Mouse (Mus musculus) intestine, embryonic 15.5 days (tissue): ENCODE measurements around the gene Tsc2. TPM values are rescaled to one million over a fixed set of nuclear protein-coding genes. Genes with fewer than 3 reads are reported as not detected.
A peak's percentile ranks its signal among the peaks of the same experiment; 100 is the strongest.

Source experiments
- ATAC-seq: fragments of 200-750 bp; cut with Nextera tagmentation; 2 replicates; pipeline ENCODE4 v1.8.0; 2017; ENCODE audit warnings: moderate TSS enrichment, moderate library complexity
- H3K27ac ChIP-seq: fragments of 300-500 bp; sonication (generic); 2 replicates; pipeline ENCODE4 v1.5.1; 2015; ENCODE audit warnings: mild to moderate bottlenecking, inconsistent platforms
- H3K27me3 ChIP-seq: fragments of 300-500 bp; sonication (generic); replicated peaks from 2 replicates; pipeline ENCODE4 v1.6.1; 2015; ENCODE audit warnings: inconsistent platforms
- H3K36me3 ChIP-seq: fragments of 300-500 bp; sonication (generic); 2 replicates; pipeline ENCODE4 v1.6.1; 2015; ENCODE audit warnings: inconsistent platforms
- H3K4me1 ChIP-seq: fragments of 300-500 bp; sonication (generic); replicated peaks from 2 replicates; pipeline ENCODE4 v1.6.1; 2015; ENCODE audit warnings: inconsistent platforms
- H3K4me2 ChIP-seq: fragments of 300-500 bp; sonication (generic); replicated peaks from 2 replicates; pipeline ENCODE4 v1.6.1; 2015; ENCODE audit warnings: mild to moderate bottlenecking, inconsistent platforms
- H3K4me3 ChIP-seq: fragments of 300-500 bp; sonication (generic); replicated peaks from 2 replicates; pipeline ENCODE4 v1.5.1; 2015; ENCODE audit warnings: inconsistent platforms
- H3K9ac ChIP-seq: fragments of 300-500 bp; sonication (generic); 2 replicates; pipeline ENCODE4 v1.6.1; 2015; ENCODE audit warnings: inconsistent platforms
- H3K9me3 ChIP-seq: fragments of 300-500 bp; sonication (generic); 2 replicates; pipeline ENCODE4 v1.6.1; 2016; ENCODE audit warnings: inconsistent platforms
- WGBS: fragments of 180-500 bp; shearing (Covaris S2); methylation state at CpG from one replicate; pipeline ENCODE4 v1.1.7; 2015; 5-methylcytosine and 5-hydroxymethylcytosine counted together
- polyA plus RNA-seq: library from polyadenylated mRNA; unstranded; fragments of >200 nt; fragmentation: Nextera tagmentation; extraction: Ambion mirVana; gene quantifications from 2 replicates; pipeline ENCODE4 v1.2.1, GENCODE M21; 2015

Gene Tsc2
- polyA plus RNA-seq, 1 experiment from 2014 or later: 41.0 TPM

GRCm38 (mm10) chr17:24635024-24635423 lies 2.6 kb upstream of the Tsc2 start:
- H3K9me3 ChIP-seq: no peaks in the 10 kb centered on the region
- 86% methylated on average over 4 of the region's 4 CpGs for WGBS
- H3K4me1 ChIP-seq: peaks cover 31% of the 10 kb centered on the region
- H3K4me3 ChIP-seq: no peak overlapping the region
- peaks cover 2% of the 10 kb centered on the region; the same call in 1 of the 2 replicates for H3K36me3 ChIP-seq
- no peak overlapping the region for H3K4me2 ChIP-seq
- H3K27me3 ChIP-seq: no peaks in the 10 kb centered on the region
- no peak overlapping the region for H3K27ac ChIP-seq
- no peak overlapping the region for H3K9ac ChIP-seq
- no peak for ATAC-seq

DNA sequence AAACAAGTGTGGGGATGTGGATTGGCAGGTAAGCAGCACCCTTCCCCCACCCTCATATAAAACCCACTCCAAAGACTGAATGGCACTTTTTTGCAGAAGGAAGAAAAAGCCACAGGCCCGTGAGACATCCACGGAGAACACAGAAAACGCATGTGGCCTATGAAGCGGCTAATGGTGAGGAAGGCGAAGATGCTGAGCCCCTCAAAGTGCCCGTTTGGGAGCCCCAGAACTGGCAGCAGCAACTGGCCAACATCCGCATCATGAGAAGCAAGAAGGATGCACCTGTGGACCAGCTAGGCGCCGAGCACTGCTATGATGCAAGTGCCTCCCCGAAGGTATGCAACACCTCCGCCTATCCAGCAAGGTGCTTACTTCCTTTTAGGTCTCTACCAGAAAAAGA lies 1.4 kb upstream of the Tsc2 start:
- peak overlapping the region; percentile 92; the same call in 1 of the 2 replicates for H3K27ac ChIP-seq
- no peak overlapping the region for H3K4me2 ChIP-seq
- peaks cover 22% of the 10 kb centered on the region for H3K4me1 ChIP-seq
- H3K9ac ChIP-seq: no peak overlapping the region
- H3K4me3 ChIP-seq: no peak overlapping the region
- no peaks in the 10 kb centered on the region for H3K27me3 ChIP-seq
- H3K9me3 ChIP-seq: no peaks in the 10 kb centered on the region
- 96% methylated on average over 11 of the region's 11 CpGs for WGBS
- ATAC-seq: no peak
- peaks cover 5% of the 10 kb centered on the region; the same call in 1 of the 2 replicates for H3K36me3 ChIP-seq

- H3K4me3 ChIP-seq: peak overlapping the region; percentile 71
- peaks cover 5% of the 10 kb centered on the region; the same call in 1 of the 2 replicates for H3K36me3 ChIP-seq
- no peaks in the 10 kb centered on the region for H3K9me3 ChIP-seq
- H3K4me2 ChIP-seq: peak overlapping the region; percentile 79
- WGBS: 9% methylated on average over 22 of the region's 22 CpGs
- no peaks in the 10 kb centered on the region for H3K27me3 ChIP-seq
- peak overlapping the region; percentile 81 for H3K9ac ChIP-seq
- ATAC-seq: peak; percentile 66
- peak overlapping the region; percentile 92 for H3K27ac ChIP-seq
- peaks cover 22% of the 10 kb centered on the region for H3K4me1 ChIP-seq
Measured at GRCm38 (mm10) chr17:24632813-24633449, 501 bp upstream of the Tsc2 start.

GRCm38 (mm10) chr17:24630072-24630471 lies 2.4 kb downstream of the Tsc2 start:
- Histone ChIP-seq H3K27ac (no peak overlapping the region), H3K4me2 (no peak overlapping the region), H3K4me3 (no peak overlapping the region), H3K27me3 (no peaks in the 10 kb centered on the region), H3K9me3 (no peaks in the 10 kb centered on the region), H3K36me3 (peaks cover 14% of the 10 kb centered on the region), H3K9ac (no peak overlapping the region), H3K4me1 (peaks cover 21% of the 10 kb centered on the region)
- no peak for ATAC-seq
- WGBS: 89% methylated on average over 14 of the region's 14 CpGs

DNA sequence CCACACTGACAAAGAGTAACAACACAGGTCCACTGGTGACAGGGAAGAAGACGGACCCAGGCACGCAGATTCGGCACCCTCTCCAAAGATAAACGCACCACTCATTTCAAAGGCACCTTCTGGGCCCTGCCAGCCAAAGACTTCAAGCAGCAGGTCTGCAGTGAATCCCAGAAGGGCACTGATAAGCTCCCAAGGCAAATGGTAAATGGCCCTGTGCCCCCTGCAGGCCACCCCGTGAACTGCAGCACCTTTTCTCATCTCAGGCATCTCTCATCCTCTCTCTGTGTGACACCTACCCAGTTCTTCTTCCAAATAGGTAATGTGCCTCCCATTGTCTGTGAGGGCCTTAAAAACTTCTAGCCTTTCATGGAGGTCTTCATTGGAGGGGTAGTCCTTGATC lies 3.8 kb downstream of the Tsc2 start:
- 43% methylated on average over 5 of the region's 5 CpGs for WGBS

DNA sequence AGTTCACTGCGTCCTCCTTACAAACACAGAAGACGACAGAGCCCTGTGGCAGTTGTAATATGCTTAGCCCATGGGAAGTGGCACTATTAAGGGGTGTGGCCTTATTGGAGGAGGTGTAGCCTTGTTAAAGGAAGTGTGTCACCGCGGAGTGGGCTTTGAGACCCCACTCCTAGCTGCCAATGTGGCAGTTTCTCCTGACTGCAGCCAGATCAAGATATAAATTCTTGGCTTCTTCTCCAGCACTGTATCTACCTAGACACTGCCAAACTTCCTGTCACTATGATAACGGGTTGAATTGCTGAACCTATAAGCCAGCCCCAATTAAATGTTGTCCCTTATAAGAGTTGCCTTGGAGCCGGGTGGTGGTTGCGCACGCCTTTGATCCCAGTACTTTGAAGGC lies 7.0 kb downstream of the Tsc2 start:
- Histone ChIP-seq H3K27ac (no peak overlapping the region), H3K9ac (no peak overlapping the region), H3K27me3 (no peaks in the 10 kb centered on the region), H3K4me2 (no peak overlapping the region), H3K4me3 (no peak overlapping the region), H3K36me3 (peaks cover 43% of the 10 kb centered on the region), H3K4me1 (no peaks in the 10 kb centered on the region), H3K9me3 (no peaks in the 10 kb centered on the region)
- no peak for ATAC-seq
- WGBS: 92% methylated on average over 8 of the region's 8 CpGs

More for the DNA sequence above, 3.8 kb downstream of the Tsc2 start:
- ATAC-seq: no peak
- Histone ChIP-seq H3K27me3 (no peaks in the 10 kb centered on the region), H3K27ac (no peak overlapping the region), H3K4me2 (no peak overlapping the region), H3K9me3 (no peaks in the 10 kb centered on the region), H3K36me3 (peaks cover 23% of the 10 kb centered on the region), H3K9ac (no peak overlapping the region), H3K4me3 (no peak overlapping the region), H3K4me1 (peaks cover 14% of the 10 kb centered on the region)

GRCm38 (mm10) chr17:24617561-24618194 lies 14.8 kb downstream of the Tsc2 start:
- 83% methylated on average over 14 of the region's 14 CpGs for WGBS
- no peaks in the 10 kb centered on the region for H3K27me3 ChIP-seq
- H3K4me3 ChIP-seq: no peak overlapping the region
- peaks cover 54% of the 10 kb centered on the region for H3K36me3 ChIP-seq
- no peaks in the 10 kb centered on the region for H3K4me1 ChIP-seq
- H3K9me3 ChIP-seq: no peaks in the 10 kb centered on the region
- H3K27ac ChIP-seq: no peak overlapping the region
- ATAC-seq: peak; percentile 47; the same call in 1 of the 2 replicates
- no peak overlapping the region for H3K4me2 ChIP-seq
- H3K9ac ChIP-seq: no peak overlapping the region

GRCm38 (mm10) chr17:24610711-24611110 lies 21.7 kb downstream of the Tsc2 start:
- WGBS: 69% methylated on average over 2 of the region's 2 CpGs
- Histone ChIP-seq H3K4me3 (no peak overlapping the region), H3K9ac (no peak overlapping the region), H3K9me3 (no peaks in the 10 kb centered on the region), H3K4me1 (no peaks in the 10 kb centered on the region), H3K27ac (no peak overlapping the region), H3K27me3 (no peaks in the 10 kb centered on the region), H3K4me2 (no peak overlapping the region), H3K36me3 (peaks cover 37% of the 10 kb centered on the region)
- ATAC-seq: no peak

- Histone ChIP-seq H3K9me3 (no peaks in the 10 kb centered on the region), H3K27ac (no peak overlapping the region), H3K9ac (no peak overlapping the region), H3K4me1 (no peaks in the 10 kb centered on the region), H3K4me3 (no peak overlapping the region), H3K27me3 (no peaks in the 10 kb centered on the region), H3K4me2 (no peak overlapping the region), H3K36me3 (peaks cover 18% of the 10 kb centered on the region)
- 94% methylated on average over 8 of the region's 8 CpGs for WGBS
- no peak for ATAC-seq
Measured at GRCm38 (mm10) chr17:24608874-24609273, 23.6 kb downstream of the Tsc2 start.

DNA sequence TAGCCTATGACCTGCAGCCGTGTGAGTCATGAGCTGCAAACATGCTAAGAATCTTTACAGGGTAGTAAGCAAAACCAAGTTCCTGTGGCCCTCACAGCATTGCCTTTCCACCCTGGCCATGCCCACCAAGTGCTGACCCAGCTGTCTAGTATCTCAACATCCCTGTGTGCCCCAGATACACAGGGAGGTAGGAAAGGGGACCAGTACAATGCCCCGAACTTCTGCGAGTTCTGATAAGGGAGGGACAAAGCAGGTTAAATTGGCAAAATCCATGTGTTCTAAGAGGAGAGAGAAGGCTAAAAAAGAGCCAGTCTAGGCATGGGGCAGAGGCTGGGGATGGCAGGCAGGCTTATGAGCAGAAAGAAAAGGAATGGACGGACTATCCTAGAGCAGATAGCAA lies 24.1 kb downstream of the Tsc2 start:
- H3K4me2 ChIP-seq: no peak overlapping the region
- no peak overlapping the region for H3K4me3 ChIP-seq
- no peak overlapping the region for H3K9ac ChIP-seq
- H3K27me3 ChIP-seq: no peaks in the 10 kb centered on the region
- peaks cover 14% of the 10 kb centered on the region for H3K36me3 ChIP-seq
- 93% methylated on average over 4 of the region's 4 CpGs for WGBS
- no peak overlapping the region for H3K27ac ChIP-seq
- no peaks in the 10 kb centered on the region for H3K4me1 ChIP-seq
- H3K9me3 ChIP-seq: no peaks in the 10 kb centered on the region
- ATAC-seq: no peak

DNA sequence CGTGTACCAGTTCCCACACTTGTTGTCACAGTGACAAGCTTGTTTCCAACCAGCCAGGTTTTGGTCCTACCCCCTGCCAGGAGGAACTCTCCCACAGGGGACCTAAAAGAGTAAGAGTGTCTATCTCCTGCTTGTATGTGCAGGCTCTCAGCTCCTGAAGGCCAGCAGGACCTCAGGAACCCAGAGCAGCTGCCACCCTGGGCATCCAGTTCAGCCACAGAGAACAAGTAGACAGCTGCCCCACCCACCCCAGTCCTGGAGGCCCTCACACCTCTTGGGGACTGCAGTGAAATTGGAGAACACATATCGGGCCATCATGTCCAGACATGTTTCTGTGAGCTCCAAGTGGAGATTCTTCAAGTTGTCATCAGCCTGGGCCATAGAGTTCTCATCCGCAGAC lies 27.9 kb downstream of the Tsc2 start:
- Histone ChIP-seq H3K4me2 (no peak overlapping the region), H3K36me3 (peaks cover 27% of the 10 kb centered on the region), H3K4me3 (no peak overlapping the region), H3K4me1 (no peaks in the 10 kb centered on the region), H3K27me3 (no peaks in the 10 kb centered on the region), H3K27ac (no peak overlapping the region), H3K9ac (no peak overlapping the region), H3K9me3 (no peaks in the 10 kb centered on the region)
- 90% methylated on average over 3 of the region's 3 CpGs for WGBS
- ATAC-seq: no peak

DNA sequence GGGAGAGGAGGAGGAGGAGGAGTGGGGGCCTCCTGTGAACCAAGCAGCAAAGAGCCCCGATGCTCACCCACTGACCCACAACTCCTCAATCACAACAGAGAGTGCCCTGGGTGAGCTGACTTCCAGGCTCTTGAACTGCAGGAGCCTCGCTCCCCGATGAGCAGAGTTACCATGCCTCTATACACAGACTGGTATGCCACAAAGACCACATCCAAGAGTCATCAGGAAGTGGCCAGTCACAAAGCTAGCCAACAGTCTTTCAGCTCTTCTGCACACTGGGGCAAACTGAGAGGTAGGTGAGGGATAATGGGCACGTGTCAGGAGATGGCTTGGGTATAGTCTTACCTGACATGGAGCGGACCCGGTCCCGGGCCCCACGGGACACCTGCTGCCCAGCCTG lies 28.5 kb downstream of the Tsc2 start:
- 91% methylated on average over 8 of the region's 8 CpGs for WGBS
- Histone ChIP-seq H3K9me3 (no peaks in the 10 kb centered on the region), H3K36me3 (peaks cover 30% of the 10 kb centered on the region), H3K9ac (no peak overlapping the region), H3K4me2 (no peak overlapping the region), H3K27me3 (no peaks in the 10 kb centered on the region), H3K4me1 (no peaks in the 10 kb centered on the region), H3K27ac (no peak overlapping the region), H3K4me3 (no peak overlapping the region)
- ATAC-seq: no peak

GRCm38 (mm10) chr17:24600502-24600901 lies 31.9 kb downstream of the Tsc2 start:
- H3K9ac ChIP-seq: no peak overlapping the region
- 94% methylated on average over 4 of the region's 4 CpGs for whole genome bisulfite sequencing
- no peak overlapping the region for H3K27ac ChIP-seq
- no peak overlapping the region for H3K4me3 ChIP-seq
- H3K27me3 ChIP-seq: no peaks in the 10 kb centered on the region
- no peaks in the 10 kb centered on the region for H3K9me3 ChIP-seq
- no peak overlapping the region for H3K4me2 ChIP-seq
- no peak for ATAC-seq
- peaks cover 44% of the 10 kb centered on the region for H3K36me3 ChIP-seq
- H3K4me1 ChIP-seq: no peaks in the 10 kb centered on the region
